Mouse (Mus musculus): ENCODE measurements at regions not wholly inside any gene's neighbourhood (a gene's known extent, or its start where the extent isn't known, plus 50 kb on each side); places are given as distances from the start of the nearest gene placed in this dataset.
A peak's percentile ranks its signal among the peaks of the same experiment; 100 is the strongest.

DNA sequence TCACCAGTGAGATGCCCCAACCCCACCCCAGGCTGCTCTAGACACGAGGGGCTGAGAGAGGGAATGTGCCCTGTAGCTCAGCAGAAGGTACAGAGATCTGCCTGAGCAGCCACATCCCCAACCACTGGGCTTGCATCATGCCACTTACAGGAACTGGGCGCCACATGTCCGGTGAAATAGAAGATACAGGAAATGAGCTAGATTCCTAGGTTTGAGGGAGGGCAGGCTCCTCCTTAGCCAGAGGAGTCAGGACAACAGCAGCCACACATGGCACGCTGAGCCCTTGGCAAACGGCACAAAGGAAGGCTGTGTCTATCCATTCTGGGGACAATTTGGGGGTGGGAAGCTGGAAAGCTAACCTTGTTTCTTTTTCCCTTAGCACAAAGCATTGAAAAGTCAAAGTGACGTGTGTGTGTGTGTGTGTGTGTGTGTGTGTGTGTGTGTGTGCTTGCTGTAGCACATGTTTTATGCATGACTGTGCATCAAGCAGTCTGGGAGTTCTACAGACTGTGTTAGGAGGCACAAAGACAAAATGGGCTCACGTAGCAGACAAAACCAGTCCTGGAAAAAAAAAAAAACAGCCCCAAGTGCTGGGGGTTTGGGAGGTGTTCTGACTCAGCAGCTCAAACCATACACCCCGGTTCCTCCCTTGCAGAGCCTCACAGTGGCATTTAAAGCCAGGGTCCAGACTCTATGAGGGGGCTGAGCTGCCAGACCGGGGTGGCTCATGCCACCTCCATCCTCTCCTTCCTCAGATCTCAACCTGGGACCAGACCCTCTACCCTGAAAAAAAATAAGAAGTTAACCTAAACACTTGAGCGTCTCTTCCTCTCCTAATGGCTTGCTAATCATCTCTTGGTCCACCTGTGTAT, 343.7 kb upstream of the Smim15 start:
- DNase-seq, result peak; percentile 13

DNA sequence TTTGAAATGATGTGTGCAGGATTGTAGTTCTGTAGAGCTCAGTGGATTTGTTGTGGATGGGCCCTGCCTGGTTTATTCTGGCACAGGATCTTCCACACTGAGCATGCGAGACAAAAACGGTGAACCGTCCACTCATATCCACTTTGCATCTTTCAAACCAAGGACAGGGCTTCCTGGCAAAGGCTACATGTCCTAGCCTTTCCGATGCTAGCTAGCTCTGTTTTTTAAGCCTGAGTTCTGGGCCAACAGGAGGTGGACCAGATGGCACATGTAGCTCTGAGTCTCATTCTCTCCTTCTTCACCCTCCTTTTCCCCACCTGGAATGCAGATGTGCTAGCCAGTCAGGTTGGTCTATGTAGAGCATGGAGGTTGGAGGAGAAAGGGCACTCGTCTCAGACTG, 345.0 kb upstream of the Smim15 start:
- DNase-seq, result no peak

DNA sequence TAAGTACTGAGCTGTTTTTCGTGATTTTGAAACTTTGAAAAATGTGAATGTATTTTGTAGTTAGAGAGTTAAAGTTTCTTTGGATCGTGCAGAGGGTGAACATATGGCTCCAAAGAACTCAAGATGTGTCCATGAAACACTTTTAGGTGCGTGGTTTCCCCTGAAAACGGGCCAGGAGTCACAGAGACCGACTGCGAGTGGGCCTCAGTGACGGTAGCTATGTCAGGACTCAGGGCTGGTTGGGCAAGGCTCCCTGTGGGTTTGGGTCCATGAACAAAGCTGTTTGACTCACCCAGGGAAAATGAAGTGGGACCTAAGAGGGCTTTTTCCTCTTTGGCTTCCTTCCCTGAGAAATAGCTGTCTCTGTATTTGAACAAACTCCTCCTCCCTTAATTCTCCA, 345.9 kb upstream of the Smim15 start:
- DNase-seq, result no peak

DNA sequence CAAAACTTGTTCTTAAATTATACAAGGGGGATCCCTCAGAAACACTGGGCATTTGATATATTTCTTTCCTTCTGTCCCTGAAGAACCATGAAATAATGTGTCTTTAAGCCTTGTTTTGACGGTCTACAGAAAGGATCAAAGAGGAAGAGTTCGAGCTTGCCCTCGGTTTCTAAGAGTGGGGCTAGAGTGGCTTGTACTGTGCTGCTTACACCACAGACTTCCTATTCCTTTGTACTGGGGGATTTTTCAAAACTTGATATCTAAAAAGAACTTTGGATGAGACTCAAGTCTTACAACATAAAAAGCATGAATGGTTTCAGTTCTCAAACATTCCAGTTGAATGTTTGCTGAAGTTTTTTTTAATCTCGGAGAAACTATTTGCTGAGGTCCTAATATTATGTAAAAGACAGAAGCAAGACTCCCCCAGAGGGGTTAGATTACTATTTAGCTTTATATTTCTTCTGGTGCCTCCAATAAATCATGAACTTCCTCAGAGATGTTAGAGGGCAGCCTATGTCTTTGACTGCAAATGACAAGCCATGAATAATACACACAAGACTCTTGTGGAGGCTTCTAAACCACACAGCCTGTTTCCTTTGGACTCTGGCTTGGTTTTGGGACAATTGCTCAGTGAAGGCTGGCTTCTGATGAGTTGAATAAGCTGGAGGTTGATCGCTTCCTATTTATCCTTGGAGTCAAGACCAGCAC, 352.0 kb upstream of the Smim15 start:
- no peak for DNase-seq

DNA sequence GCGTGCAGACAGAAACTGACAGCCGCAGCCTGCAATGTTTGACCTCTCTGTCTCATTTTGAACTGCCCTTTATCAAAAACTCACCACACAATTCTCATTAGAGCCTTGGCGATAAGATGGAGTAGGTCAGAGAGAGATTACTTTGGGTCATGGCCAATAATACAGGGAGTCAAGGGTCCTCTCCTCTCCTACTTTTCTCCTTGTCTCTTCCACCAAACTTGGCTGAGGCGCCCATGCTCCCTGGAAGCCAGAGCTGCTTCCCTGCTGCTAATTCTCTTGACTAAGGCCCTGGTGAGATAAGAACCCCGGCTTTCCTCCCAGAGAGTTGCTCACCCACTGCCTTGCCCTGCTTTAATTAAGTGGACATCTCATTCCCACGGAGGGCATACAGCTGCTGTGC, 355.3 kb upstream of the Smim15 start:
- DNase-seq, result no peak

DNA sequence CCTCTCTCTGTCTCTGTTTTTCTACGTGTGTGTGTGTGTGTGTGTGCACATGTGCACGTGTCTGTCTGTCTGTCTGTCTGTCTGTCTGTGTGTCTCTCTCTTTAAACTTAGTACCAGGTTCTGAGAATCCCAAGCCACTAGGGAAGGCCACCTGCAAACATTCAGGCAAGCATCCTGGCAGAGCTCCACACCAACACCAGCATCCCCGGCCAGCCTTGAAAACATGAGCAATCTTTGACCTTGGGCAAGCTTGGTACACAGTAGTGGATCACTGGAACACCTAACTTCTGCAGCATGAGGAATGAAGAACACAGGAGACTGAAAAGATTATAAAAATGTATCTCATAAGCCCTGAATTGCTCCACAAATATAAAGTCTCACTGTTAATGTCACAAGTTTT, 359.0 kb upstream of the Smim15 start:
- DNase-seq, result peak; percentile 66

DNA sequence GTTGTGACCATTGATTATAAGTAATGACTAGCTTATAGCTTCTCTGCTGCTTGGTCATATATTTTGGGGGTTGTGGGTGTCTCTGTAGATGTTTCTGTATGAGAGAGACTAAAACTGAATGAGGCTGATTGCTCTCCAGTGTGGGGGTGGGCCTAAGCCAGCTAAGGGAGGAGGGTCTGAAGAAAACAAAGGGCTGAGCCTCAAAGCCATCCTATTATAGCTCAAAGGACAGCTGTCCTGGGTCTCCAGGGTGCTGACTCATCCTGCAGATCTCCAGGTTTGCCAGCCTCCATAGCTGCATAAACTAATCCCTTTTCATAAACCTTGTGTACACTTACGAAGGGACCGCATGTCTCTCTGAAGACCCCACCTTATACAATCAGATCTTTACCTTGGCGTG, 360.3 kb upstream of the Smim15 start:
- DNase-seq, result no peak

DNA sequence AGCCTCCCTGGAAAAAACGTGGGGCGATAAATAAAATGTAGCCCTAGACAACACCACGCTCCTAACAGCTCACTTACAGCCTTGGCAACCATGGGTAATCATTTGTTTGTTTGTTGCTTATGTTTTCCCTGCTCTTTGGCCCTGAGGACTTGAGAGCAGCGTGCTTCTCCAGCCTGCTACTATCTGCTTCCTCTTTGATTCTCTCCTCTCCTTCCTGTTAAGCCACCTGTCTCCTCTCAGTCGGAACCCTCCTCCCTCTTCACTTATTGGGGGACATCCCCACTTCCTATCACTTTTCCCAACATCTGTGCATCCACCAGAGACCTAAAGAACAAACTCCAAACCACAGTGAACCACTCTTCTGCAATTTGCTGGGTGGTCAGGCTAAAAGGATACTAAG, 362.5 kb upstream of the Smim15 start:
- no peak for DNase-seq

DNA sequence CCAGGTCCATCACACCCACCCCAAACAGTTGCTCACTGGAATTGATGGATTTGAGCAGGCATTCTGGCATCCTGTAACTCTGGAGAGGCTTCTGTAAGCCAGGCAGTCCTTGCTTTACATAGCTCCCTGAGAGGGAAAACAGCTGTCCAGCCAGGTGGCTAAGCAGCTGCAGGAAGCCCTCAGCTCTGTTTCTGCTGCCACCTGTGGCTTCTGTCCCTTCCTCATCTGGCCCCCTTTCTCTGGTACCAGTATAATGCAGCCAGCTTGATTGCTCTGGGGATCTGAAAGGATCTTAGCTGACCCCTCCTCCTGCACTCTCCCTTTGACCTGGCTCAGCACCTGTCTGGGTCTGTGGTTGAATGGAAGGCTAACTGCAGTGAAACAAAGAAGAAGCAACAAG, 365.4 kb upstream of the Smim15 start:
- DNase-seq, result no peak

DNA sequence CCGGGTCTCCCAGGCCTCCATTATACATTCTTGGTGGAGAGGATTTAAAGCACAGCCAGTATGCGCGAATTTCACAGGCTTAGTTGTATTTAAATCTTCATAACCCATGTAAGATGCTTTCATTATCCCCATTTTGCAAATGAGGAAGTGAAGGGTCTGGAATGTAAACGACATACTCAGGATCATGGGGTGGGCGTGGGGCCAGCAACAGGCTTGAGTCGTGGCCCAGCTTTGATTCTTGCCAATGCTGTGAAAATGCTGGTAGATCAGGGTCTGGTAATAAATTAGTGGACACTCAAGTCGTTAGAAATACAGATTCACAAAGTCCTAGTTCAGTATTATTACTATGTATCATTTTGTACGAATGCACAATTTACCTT, 367.2 kb upstream of the Smim15 start:
- no peak for DNase-seq

DNA sequence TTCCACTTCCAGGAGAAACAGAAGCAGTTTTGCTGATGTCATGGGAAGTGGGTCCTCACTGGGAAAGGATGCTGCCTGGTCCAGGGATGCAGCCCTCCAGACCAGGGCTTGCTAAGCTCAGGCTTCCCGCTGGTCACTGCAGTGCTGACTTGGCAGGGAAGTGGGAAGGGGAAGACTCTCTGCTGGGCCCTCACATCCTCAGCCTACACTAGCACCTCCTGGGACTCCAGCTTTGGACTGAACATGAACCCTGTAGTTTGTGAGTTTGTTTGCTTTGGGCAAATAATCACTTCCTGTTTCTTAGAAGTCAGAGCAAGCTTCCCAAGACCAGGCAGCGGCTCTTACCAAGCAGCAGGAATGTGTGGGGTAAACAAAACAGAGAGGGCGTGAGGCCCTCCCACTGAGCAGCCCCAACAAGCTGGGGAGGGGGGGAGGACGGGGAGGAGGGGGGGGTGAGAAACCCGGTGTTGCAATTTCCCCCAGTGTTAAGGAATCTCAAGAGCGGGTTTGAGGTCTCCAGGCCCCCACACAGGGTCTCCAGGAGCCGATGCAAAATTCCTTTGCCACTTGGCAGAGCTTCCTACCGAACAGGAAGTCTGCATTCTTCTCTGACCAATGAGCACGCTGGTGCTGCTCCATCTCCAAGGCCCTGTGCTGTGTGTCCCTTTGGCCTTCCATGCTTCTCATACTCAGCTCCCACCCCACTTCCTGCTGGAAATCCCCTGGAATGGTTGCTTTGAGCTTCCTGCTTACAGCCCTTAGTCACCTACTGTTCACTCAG, 367.7 kb upstream of the Smim15 start:
- DNase-seq, result peak; percentile 40

DNA sequence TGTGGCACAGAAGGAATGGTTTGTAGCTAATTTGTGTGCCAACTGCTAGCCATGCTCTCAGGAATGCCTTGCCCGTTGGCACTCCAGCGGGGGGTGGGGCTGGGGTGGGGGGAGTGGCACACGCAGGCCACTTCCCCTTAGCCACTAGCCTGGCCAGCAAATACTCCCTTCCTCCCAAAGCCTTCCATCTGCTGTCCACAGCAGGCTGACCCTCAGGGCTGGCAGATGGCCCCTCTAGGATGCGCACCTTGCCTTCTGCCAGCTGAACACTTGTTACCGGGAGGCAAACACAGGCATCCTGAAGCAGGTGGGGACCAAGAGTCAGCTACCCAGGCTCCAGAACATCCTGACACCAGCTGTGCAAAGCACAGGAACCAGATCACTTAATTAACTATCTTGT, 372.1 kb upstream of the Smim15 start:
- no peak for DNase-seq

DNA sequence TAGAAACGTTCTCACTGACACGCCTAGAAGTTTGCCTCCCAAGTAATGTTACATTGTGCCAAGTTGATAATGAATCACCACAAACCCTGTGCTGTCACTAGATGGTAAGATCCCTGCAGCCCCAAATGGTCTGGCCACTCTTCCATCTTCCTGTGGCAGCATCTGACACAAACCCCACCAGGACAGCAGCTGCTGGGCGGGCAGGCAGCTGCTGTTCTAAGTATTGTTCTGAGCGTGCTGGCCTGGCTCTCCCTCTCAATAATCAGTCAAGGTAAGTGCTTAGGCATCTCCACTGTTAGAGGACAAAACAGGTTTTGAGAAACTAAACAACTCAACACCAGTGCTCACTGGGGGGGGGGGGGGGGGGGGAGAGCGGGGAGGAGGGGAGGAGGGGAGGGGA, 375.7 kb upstream of the Smim15 start:
- no peak for DNase-seq

DNA sequence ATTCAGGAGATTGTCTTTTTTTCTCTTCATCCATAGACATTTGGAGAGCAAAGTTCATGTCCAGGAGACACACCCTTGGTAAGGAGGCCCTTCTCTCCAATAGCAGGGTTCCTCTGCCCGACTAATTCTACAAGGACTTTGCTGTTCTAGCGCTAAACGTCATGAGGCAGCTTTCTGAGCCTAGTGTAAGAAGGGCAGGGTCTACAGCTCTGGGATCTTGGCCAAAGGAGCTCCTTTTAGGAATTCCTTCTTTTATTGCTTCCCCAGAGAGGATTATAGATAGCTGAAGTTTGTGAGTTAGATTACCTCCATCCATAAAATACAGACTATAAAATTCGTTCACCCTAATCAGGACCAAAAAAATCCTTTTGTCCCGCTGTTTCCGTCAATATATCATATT, 378.5 kb upstream of the Smim15 start:
- DNase-seq, result no peak

DNA sequence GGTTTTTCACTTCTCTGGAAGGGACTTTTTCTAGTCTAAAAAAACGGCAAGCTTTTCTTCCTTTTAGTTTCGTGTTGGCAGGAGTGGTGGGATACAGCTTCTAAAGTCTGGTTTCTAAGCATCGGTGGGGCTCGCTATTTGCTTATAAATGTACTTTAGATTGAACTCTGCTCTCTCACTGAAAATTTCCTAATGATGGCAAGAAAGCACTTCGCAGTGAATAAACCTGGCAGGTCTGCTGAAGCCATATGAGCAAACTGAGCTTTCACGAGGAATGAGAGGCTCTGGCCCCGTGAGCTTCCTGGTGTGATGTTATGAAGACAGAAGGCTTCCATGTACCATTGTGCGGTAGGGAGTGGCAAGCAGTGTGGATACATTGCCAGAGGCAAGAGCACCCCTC, 380.0 kb upstream of the Smim15 start:
- no peak for DNase-seq

DNA sequence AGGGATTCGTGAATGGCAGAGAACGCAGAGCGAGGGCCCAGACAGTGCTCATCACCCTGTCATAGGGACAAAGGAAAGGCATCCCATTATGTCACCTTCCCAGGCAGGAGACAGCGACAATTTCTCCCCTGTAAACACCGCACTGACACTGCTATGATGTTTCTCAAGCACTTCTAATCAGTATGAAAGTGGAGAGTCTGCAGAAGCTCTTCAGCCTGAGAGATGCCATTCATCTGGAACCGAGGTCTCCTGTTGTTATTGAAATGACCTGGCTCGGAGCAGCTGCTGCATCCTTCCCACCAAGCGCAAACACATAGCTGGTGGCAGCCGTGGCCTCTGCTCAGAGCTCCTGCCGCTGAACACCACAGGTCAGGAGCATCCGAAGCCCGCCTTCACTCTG, 380.5 kb upstream of the Smim15 start:
- no peak for DNase-seq

DNA sequence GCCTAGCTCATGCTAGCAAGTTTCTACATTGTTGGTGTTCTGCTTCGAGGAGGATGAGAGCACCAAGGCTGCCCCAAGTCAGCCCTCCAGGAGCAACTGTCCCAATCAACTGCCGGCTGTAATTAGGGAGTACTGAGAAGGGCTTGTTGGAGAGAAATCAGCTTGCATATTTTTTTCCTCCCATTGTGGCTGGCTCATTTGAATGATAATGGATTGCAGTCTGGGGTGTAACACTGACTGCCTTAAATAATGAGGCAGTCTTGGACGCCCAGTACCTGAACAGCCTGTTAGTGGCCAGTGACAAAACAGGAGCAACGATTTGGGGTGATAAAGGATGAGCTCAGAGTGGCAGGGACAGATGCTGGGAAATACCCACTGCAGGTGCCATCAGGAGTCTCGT, 382.8 kb upstream of the Smim15 start:
- DNase-seq, result no peak

DNA sequence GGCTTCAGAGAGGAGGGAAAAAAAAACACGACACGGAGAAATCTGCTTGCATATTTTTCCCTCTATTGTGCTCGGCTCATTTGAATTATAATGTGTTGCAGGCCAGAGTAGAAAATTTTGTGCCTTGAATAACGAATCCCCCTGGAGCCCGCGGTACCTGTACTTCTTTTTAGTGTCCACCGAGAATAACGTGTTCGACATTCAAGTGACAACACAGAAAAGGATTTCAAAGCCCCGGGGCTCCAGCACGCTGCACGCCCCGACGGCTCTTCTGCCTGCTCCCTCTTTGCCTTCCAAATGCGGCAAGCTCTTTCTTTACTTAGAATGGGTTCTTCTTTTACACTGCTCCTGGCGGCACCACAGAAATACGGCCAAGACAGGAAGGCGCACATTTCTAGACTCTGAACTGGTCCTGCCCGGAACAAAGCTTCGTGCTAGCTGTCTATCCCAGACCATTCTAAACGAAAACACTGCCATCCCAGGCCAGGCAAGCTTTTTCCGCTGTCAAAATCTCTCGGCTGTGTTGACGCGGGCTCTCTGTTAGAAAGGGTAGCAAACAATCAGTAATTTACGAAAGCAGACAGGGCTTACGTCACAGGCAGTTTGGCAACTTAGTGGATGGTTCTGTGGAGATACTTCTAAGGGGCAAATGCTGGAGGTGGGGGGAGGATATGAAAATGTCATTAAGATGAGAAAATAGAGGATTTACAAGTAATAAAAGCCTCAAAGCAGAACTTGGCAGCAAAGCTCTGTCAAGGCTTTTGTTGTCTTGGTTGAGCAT, 398.2 kb upstream of the Smim15 start:
- DNase-seq, result peak; percentile 60

DNA sequence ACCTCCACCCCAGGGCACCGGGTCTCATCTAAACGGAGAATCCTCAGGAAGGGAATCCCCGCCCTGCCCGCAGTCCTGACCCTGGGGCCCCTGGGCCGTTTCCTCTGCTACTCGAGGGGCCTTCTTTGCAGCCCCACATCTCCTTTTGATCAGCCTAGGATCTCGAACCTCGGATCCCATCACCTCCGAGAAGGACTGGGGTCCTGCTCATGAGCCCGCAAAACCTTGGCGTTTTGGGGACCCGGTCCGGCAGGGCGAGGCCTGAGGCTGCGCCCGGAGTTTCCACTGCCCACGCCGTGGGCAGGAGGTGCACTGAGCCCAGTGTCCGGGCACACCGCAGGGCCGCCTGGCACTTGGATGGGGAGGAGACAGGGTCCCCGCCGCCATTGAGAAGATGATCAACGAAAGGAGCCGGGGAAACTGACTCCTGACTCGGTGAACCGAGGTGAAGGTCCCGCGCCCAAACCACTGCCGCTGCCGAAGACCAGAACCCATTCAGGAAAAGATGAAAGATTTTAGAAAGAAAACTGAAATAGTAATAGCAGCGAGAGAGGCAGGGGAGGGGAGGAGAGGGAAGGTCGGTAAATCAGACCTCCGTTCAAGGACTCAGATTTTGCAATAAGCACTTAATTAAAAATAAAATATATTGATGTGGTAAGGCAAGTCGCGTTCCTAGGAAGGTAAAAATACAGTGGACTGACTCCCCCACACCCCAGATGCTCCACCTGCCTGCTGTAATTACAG, 399.0 kb upstream of the Smim15 start:
- peak; percentile 34 for DNase-seq

DNA sequence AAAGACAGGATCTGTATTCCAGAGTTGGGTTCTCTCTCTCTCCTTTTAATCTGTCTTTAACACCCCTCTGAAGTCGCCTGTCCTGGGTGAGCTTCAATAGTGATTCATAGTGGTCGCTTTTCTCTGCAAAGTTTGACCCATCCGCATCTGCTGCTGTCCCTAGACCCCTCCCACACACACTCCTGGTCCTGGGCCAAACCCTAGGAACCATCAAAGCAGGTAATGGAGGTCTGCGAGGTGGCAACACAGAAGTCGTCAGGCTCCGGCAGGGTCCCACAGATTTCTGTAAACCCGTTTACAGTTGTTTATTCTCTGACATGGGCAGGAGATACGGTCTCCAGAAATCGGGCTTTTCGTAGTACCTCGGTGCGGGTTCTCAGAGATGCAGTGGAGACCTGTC, 399.5 kb upstream of the Smim15 start:
- no peak for DNase-seq

DNA sequence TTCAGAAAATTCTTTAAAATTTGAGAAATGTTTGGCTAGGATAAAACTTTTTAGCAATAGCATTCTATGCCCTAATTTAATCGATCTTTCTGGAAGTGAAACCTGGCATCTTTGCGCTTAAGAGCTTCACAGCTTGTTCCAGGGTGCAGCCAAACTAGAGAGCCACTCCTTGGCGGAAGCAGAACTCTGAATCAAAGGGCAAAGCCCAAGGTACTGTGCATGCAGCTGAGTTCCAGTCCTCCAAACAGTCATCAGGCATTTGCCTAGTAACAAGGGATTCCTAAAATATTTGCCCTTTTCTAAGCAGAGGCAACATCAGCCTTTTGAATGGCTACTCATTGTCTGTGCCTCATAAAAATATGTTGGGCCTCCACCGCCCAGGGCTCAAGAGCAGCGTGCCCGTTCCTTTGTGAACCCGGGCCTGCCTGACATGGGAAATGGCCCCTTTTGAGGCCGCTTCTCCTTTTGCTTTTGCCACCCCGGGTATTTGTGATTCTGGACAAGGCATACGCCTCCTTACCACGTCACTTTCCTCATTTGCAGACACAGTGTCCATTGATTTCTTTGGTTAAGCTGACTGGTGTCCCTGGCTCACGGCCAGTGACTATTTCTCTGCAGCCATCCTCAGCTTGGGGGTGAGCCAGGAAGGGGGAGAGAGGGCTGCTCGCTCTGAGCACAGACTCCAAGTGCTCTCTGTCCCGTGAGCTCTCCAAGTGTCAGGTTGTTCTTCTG, 402.2 kb upstream of the Smim15 start:
- peak; percentile 26 for DNase-seq
